39 mouse cellular contexts compared by ENCODE assay signal in genomic region chr8:93339531-93339930, GRCm38 (mm10). TPM values are rescaled to one million over a fixed set of nuclear protein-coding genes. Genes with fewer than 3 reads are reported as not detected.
"Had no signal": no experiment of that assay in that cellular context is flagged by ENCODE, and none has a peak within 500 bp of the region (broad histone marks: within the 10 kb centered on the region; RNA-seq: fewer than 3 reads in every experiment).

No protein-coding gene starts in this region.

- H3K9me3 ChIP-seq: limb, embryonic 10.5 days; limb, embryonic 12.5 days; limb, embryonic 13.5 days; limb, embryonic 15.5 days; liver, embryonic 13.5 days; liver, embryonic 15.5 days; lung, embryonic 15.5 days; midbrain, embryonic 10.5 days; midbrain, embryonic 12.5 days; midbrain, embryonic 13.5 days; midbrain, embryonic 15.5 days; neural tube, embryonic 12.5 days had no signal

- H3K4me3 ChIP-seq: limb, embryonic 10.5 days; limb, embryonic 12.5 days; limb, embryonic 13.5 days; limb, embryonic 15.5 days; liver, embryonic 12.5 days; liver, embryonic 13.5 days; liver, embryonic 15.5 days; lung, embryonic 15.5 days; megakaryocyte, embryonic 14.5 days; midbrain, embryonic 10.5 days; midbrain, embryonic 12.5 days; midbrain, embryonic 13.5 days; midbrain, embryonic 15.5 days; myocyte; neural tube, embryonic 12.5 days had no signal

- H3K36me3 ChIP-seq: limb, embryonic 10.5 days; limb, embryonic 12.5 days; limb, embryonic 13.5 days; limb, embryonic 15.5 days; liver, embryonic 12.5 days; liver, embryonic 13.5 days; liver, embryonic 15.5 days; lung, embryonic 15.5 days; midbrain, embryonic 10.5 days; midbrain, embryonic 12.5 days; midbrain, embryonic 13.5 days; midbrain, embryonic 15.5 days; neural tube, embryonic 12.5 days had no signal

- H3K27ac ChIP-seq: limb, embryonic 10.5 days; limb, embryonic 12.5 days; limb, embryonic 13.5 days; limb, embryonic 15.5 days; liver, embryonic 12.5 days; liver, embryonic 13.5 days; liver, embryonic 14.5 days; liver, embryonic 15.5 days; lung, embryonic 15.5 days; macrophage; midbrain, embryonic 10.5 days; midbrain, embryonic 12.5 days; midbrain, embryonic 13.5 days; midbrain, embryonic 15.5 days; neural tube, embryonic 12.5 days had no signal

- H3K4me2 ChIP-seq: limb, embryonic 12.5 days; limb, embryonic 13.5 days; limb, embryonic 15.5 days; liver, embryonic 11.5 days; liver, embryonic 12.5 days; liver, embryonic 13.5 days; liver, embryonic 15.5 days; lung, embryonic 14.5 days; lung, embryonic 15.5 days; midbrain, embryonic 11.5 days; midbrain, embryonic 12.5 days; midbrain, embryonic 13.5 days; midbrain, embryonic 15.5 days; neural tube, embryonic 12.5 days had no signal

- ATAC-seq: liver, embryonic 12.5 days; liver, postnatal 0 days; lung, postnatal 0 days; midbrain, embryonic 13.5 days; midbrain, embryonic 15.5 days; midbrain, embryonic 16.5 days had no signal

- H3K4me1 ChIP-seq: limb, embryonic 10.5 days; limb, embryonic 12.5 days; limb, embryonic 13.5 days; limb, embryonic 15.5 days; liver, embryonic 12.5 days; liver, embryonic 13.5 days; liver, embryonic 15.5 days; lung, embryonic 15.5 days; megakaryocyte, embryonic 14.5 days; midbrain, embryonic 10.5 days; midbrain, embryonic 12.5 days; midbrain, embryonic 13.5 days; midbrain, embryonic 15.5 days; neural tube, embryonic 12.5 days had no signal

- DNase-seq: left cerebral cortex, postnatal 4 days; liver; liver, embryonic 13.5 days; liver, postnatal 0 days; lung, adult 18-20 months; lung, adult 2 months; lung, embryonic 14.5 days; lung, postnatal 10 days; lung, postnatal 14 days; lung, postnatal 36 days; lung, postnatal 4 days; midbrain, embryonic 14.5 days had no signal

- H3K9ac ChIP-seq: limb, embryonic 12.5 days; limb, embryonic 13.5 days; limb, embryonic 15.5 days; liver, embryonic 12.5 days; liver, embryonic 13.5 days; liver, embryonic 14.5 days; liver, embryonic 15.5 days; liver, postnatal 0 days; lung, embryonic 14.5 days; lung, embryonic 15.5 days; midbrain, embryonic 12.5 days; midbrain, embryonic 13.5 days; midbrain, embryonic 15.5 days; neural tube, embryonic 12.5 days had no signal

- H3K27me3 ChIP-seq: limb, embryonic 12.5 days; limb, embryonic 13.5 days; limb, embryonic 15.5 days; liver, embryonic 12.5 days; liver, embryonic 13.5 days; liver, embryonic 15.5 days; lung, embryonic 15.5 days; megakaryocyte, embryonic 14.5 days; midbrain, embryonic 12.5 days; midbrain, embryonic 13.5 days; midbrain, embryonic 15.5 days; neural tube, embryonic 12.5 days had no signal

RNA-seq across cellular contexts. Expression of gene Ces1g, which starts 2.4 kb away (rescaled TPM):
- polyA plus RNA-seq: limb, embryonic 10.5 days; limb, embryonic 11.5 days; limb, embryonic 12.5 days; limb, embryonic 13.5 days; limb, embryonic 14.5 days; limb, embryonic 15.5 days; macrophage; midbrain, embryonic 10.5 days; midbrain, embryonic 11.5 days; midbrain, embryonic 12.5 days; midbrain, embryonic 13.5 days; midbrain, embryonic 14.5 days; midbrain, embryonic 15.5 days; midbrain, embryonic 16.5 days; midbrain, postnatal 0 days; myocyte; neural tube, embryonic 11.5 days; neural tube, embryonic 12.5 days had no signal

RNA-seq across cellular contexts. Expression of gene Ces1h, which starts 40.0 kb away (rescaled TPM):
- polyA plus RNA-seq: limb, embryonic 10.5 days; limb, embryonic 11.5 days; limb, embryonic 12.5 days; limb, embryonic 13.5 days; limb, embryonic 14.5 days; limb, embryonic 15.5 days; liver, adult 2 months; liver, embryonic 11.5 days; liver, embryonic 12.5 days; liver, embryonic 13.5 days; liver, embryonic 14.5 days; liver, embryonic 15.5 days; liver, embryonic 16.5 days; liver, postnatal 0 days; lung, embryonic 14.5 days; lung, embryonic 15.5 days; lung, embryonic 16.5 days; lung, postnatal 0 days; macrophage; midbrain, embryonic 10.5 days; midbrain, embryonic 12.5 days; midbrain, embryonic 13.5 days; midbrain, embryonic 14.5 days; midbrain, embryonic 15.5 days; midbrain, embryonic 16.5 days; midbrain, postnatal 0 days; myocyte; neural tube, embryonic 11.5 days; neural tube, embryonic 12.5 days had no signal

RNA-seq across cellular contexts. Expression of gene Ces1f, which starts 60.0 kb away (rescaled TPM):
- polyA plus RNA-seq: limb, embryonic 10.5 days; limb, embryonic 11.5 days; limb, embryonic 12.5 days; limb, embryonic 13.5 days; limb, embryonic 15.5 days; liver, embryonic 11.5 days; macrophage; midbrain, embryonic 10.5 days; midbrain, embryonic 11.5 days; midbrain, embryonic 12.5 days; midbrain, embryonic 13.5 days; midbrain, embryonic 14.5 days; midbrain, embryonic 15.5 days; midbrain, embryonic 16.5 days; midbrain, postnatal 0 days; myocyte; neural tube, embryonic 11.5 days; neural tube, embryonic 12.5 days had no signal
